Mouse (Mus musculus) cortical plate, adult 2 months (tissue): ENCODE data around the gene Actbl2. TPM values are rescaled to one million over a fixed set of nuclear protein-coding genes. Genes with fewer than 3 reads are reported as not detected.
A peak's percentile ranks its signal among the peaks of the same experiment; 100 is the strongest.

Source experiments
- H3K27ac ChIP-seq: fragments of 200-500 bp; 2 replicates; pipeline ENCODE4 v1.5.1; 2012; ENCODE audit warnings: low read length, control low read depth, inconsistent platforms; ENCODE audit not compliant: insufficient read depth
- H3K4me1 ChIP-seq: fragments of 200-500 bp; 2 replicates; pipeline ENCODE4 v1.6.1; 2011; ENCODE audit warnings: low read length; ENCODE audit not compliant: control insufficient read depth, insufficient read depth
- H3K4me3 ChIP-seq: fragments of 200-500 bp; 2 replicates; pipeline ENCODE4 v1.5.1; 2011; ENCODE audit warnings: mild to moderate bottlenecking, low read length, control low read depth; ENCODE audit not compliant: insufficient read depth
- CTCF ChIP-seq: fragments of 200-500 bp; IDR thresholded peaks from 2 replicates; pipeline ENCODE4 v1.5.1; 2011; ENCODE audit warnings: mild to moderate bottlenecking, control low read depth, low read length; ENCODE audit not compliant: insufficient read depth; ENCODE audit errors: extremely low read depth
- POLR2A ChIP-seq: fragments of 200-500 bp; IDR thresholded peaks from 2 replicates; pipeline ENCODE4 v1.6.1; 2011; ENCODE audit warnings: mild to moderate bottlenecking, low read length, control low read depth; ENCODE audit not compliant: insufficient read depth; ENCODE audit errors: extremely low read depth
- polyA plus RNA-seq: library from polyadenylated mRNA; depleted of rRNA; stranded (reverse); fragments of >200 nt; gene quantifications from 2 replicates; pipeline ENCODE4 v1.2.3, GENCODE M21; 2012; rRNA removed

Actbl2 gene
- polyA plus RNA-seq, result 0.09 TPM in 1 of 2 replicates, not detected in the other

DNA sequence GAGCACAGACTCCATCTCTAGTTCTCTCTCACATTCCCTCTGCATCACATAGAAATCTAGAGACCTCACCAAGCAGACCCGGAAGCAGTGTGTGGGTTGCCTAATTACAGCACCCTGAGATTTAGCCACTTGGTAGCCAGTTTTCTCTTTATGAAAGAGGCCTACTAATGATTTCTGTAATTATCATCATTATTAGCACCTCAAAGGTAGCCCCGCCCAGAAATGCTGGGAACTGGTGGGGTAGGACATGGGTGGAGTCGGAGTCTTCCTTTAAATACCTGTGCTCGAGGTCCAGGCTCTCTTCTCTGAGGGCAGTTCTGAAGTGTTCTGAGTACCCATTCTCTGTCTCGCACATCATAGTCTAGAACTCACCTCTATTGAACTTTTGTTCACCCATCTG is at the start of gene Actbl2:
Actbl2 (plus strand) TSS at position 301 of the 400 bp plus-strand sequence.
- no peak for TF ChIP-seq POLR2A
- TF ChIP-seq CTCF, result no peak
- no peak within 1 kb of the TSS for H3K4me3 ChIP-seq
- no peaks in the 10 kb centered on the region for H3K4me1 ChIP-seq

DNA sequence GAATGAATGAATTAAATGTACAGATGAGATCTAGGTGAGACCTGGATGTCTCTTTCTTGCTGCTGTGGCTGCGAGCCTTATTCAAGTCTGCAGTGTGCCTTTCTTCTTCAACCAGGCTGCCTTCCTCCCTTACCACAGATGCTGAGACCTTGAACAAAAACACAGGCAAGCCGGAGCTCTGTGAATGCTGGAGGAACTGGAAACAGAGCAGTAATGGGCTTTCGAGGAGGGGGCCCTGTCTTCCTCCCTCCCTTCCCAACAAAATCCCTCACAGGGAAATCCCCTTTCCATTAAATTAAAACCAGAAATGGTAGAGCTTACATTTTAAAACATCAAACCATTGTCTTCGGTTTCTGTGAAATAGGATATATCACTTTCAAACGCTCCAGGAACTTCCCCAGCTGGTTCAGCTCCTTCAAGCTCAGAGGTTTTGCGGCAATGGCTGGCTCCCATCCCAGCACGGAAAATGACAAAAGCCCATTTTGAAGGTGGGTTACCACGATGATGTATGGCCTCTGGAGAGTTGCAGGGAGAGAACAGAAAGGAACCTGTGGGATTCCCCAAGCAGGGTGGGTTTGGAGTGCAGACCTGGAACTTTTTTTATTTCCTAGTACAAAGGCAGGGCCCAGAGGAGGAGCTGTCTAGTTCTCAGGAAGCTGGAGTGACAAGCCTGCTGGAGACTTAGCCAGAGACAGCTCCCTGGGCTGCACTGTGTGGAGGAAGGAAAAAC is 44.0 kb upstream of the Actbl2 start:
- Histone ChIP-seq H3K27ac (no peak overlapping the region), H3K4me1 (no peaks in the 10 kb centered on the region), H3K4me3 (no peak overlapping the region)
- TF ChIP-seq POLR2A (no peak), CTCF (no peak)

More for the DNA sequence above, at the start of gene Actbl2:
- no peak within 1 kb of the TSS for H3K27ac ChIP-seq

DNA sequence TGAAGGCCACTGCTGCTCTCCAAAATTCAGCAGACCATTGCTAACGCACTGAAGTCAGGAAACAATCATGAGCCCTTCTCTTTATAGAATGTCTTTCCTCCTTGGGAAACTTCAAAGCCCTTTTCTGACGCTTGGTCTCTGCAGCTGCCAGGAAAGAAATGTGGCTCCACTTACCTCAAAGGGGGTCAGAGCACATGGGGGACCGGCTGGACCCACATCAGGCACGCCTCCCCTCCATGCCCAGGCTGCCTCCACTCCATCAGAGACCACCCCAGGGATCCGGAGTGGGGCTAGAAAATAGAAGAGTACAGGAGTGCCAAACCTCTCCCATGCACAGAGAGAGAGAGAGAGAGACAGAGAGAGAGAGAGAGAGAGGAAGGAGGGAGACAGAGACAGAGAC is 26.0 kb upstream of the Actbl2 start:
- Histone ChIP-seq H3K27ac (no peak overlapping the region), H3K4me1 (peaks cover 4% of the 10 kb centered on the region; the same call in 1 of the 2 replicates), H3K4me3 (no peak overlapping the region)
- no peak for TF ChIP-seq CTCF
- no peak for TF ChIP-seq POLR2A

DNA sequence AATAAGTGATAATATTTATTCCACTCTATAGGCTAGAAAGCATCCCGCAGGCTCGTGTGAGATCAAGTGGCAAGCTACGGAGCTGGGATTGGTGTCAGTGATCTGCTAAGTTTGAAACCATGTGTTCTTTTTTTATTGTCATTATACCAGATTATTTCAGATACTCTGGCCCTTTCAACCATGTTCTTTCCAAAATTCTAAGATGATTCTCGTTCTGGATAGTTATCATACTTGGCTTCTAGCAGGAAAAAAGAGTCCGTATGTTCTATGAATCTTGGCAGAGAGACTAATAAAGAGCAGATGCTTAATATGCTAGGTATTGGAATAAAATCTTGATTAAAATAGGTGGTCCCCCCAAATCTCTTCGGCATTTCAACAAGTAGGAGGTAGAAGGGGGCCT is 25.3 kb upstream of the Actbl2 start:
- Histone ChIP-seq H3K4me3 (no peak overlapping the region), H3K4me1 (peaks cover 4% of the 10 kb centered on the region; the same call in 1 of the 2 replicates), H3K27ac (no peak overlapping the region)
- TF ChIP-seq POLR2A, result no peak
- no peak for TF ChIP-seq CTCF

DNA sequence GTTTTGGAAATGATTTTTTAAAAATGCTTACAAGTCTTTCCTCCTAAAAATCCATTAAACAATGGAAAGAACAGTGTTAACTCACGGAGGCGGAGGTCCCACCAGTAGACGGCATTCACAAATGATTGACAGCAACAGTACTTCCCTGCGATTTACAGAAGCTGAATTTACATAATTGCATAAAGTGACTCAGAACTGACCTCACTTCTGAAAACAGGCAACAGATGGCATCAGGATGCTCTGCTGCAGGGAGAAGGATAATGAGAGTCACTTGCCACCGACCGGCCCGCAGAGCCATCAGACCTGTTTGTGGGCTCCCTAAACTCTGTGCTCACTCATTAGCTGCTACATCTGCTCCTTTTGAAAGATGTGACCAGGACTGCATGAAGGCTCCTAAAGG is 22.4 kb upstream of the Actbl2 start:
- Histone ChIP-seq H3K27ac (no peak overlapping the region), H3K4me1 (peaks cover 4% of the 10 kb centered on the region; the same call in 1 of the 2 replicates), H3K4me3 (no peak overlapping the region)
- TF ChIP-seq CTCF (no peak), POLR2A (no peak)

DNA sequence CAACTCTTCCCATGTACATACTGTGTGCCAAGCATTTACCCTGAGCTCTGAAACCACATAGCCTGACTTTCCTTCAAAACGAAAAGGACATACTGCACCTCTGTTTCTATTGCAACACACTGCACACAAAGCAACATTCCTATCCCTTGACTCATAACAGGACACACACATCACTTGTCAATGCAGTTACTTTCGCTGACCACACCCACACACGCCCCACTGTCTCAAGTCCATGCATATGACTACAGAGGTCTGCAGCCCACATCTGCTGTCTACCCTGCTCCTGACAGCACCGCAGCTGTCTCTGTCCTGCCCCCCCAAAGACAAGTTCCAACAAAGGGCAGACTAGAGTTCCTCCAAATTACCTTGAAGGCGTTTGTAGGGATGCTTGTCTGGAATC is 21.5 kb upstream of the Actbl2 start:
- no peak overlapping the region for H3K27ac ChIP-seq
- H3K4me3 ChIP-seq, result no peak overlapping the region
- peaks cover 3% of the 10 kb centered on the region; the same call in 1 of the 2 replicates for H3K4me1 ChIP-seq
- TF ChIP-seq CTCF, result no peak

DNA sequence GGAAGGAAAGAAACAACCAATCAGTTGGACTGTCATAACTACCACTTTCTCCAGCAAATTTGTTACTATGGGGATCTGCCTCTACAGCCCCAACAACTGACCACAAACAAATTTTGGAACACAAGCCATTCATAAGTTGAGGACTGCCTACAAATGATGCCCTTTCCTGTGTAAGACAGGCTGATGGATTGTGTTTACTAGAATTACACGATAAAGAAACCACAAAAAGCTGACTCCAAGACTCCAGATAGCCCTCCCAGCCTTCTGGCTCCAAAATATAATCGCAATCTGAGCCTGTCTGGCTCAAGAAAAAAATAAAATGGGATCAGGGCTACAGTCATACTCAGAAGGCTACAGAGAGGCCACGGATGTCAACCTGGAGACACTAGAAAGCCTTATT is 20.2 kb upstream of the Actbl2 start:
- H3K27ac ChIP-seq, result no peak overlapping the region; the same call in 1 of the 2 replicates
- peaks cover 3% of the 10 kb centered on the region; the same call in 1 of the 2 replicates for H3K4me1 ChIP-seq
- no peak overlapping the region for H3K4me3 ChIP-seq
- TF ChIP-seq POLR2A, result no peak
- TF ChIP-seq CTCF, result no peak

DNA sequence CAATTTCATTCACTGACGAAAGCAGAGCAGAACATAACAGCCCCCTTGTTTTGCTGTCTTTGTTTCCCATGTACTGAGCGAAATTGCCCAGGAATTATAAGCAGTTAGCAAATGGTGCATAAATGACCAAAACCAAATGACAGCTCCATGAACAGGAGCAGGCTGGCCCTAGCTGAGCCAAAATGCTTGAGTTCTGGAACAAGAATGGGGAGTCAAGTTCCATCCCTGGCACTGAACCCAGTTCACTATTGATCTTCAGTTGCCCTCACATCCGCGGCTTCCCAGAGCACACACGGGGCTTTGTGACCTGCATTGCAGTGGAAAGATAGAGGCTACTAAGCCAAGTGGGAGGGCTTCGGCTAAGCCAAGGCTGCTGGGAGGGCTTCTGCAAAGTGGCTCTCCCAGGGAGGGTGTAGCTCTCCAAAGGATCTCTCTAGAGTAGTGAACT is 19.1 kb upstream of the Actbl2 start:
- Histone ChIP-seq H3K4me3 (no peak overlapping the region), H3K27ac (peak overlapping the region; percentile 48; the same call in 1 of the 2 replicates), H3K4me1 (peaks cover 3% of the 10 kb centered on the region; the same call in 1 of the 2 replicates)
- TF ChIP-seq POLR2A (no peak), CTCF (no peak)

DNA sequence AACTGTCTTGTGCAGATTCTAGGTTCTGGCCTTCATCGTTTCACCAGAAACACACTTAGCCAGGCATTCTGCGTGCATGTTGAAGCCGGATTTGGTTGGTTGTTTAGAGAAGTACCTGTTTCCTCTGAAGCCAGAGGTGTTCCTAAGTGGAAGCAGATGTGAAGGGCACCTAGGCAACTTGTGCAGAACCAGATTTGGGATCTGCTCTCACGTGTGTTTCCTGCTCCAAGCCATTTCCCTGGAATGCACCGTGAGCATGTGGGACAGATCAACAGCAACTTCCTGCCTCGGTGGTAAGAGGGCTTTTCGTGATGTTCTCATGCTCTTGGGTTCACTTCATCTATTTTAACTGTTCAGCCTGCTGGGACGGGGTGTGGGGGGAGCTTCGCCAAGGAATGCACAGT is 18.4 kb upstream of the Actbl2 start:
- H3K27ac ChIP-seq, result no peak overlapping the region
- TF ChIP-seq CTCF, result no peak
- no peak for TF ChIP-seq POLR2A
- no peak overlapping the region for H3K4me3 ChIP-seq
- H3K4me1 ChIP-seq, result peaks cover 3% of the 10 kb centered on the region; the same call in 1 of the 2 replicates

DNA sequence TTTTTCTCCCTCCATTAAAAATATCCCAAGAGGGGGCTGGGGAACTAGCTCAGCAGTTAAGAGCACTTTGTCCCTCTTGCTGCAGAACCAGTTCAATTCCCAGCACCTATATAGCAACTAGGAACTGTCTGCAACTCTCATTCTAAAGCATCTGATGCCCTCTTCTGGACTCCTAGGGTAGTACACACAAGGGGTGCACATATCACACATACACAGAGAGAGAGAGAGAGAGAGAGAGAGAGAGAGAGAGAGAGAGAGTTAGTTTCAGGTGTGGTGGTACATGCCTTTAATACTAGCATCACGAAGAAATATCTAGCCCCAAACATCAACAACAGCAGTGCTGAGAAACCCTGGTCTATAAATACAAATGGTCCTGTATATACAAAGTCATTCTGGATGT is 17.5 kb upstream of the Actbl2 start:
- H3K4me1 ChIP-seq, result no peaks in the 10 kb centered on the region
- no peak overlapping the region for H3K4me3 ChIP-seq
- H3K27ac ChIP-seq, result no peak overlapping the region
- TF ChIP-seq CTCF (no peak), POLR2A (no peak)
